Mouse (Mus musculus) brain, embryonic 14.5 days (tissue): ENCODE data around the gene Stam2. TPM values are rescaled to one million over a fixed set of nuclear protein-coding genes. Genes with fewer than 3 reads are reported as not detected.

Source experiments
- DNase-seq: peaks from one replicate; pipeline ENCODE4 v3.0.0-alpha.2; 2011; ENCODE audit warnings: low read depth
- CTCF ChIP-seq: fragments of 200-500 bp; IDR thresholded peaks from 2 replicates; pipeline ENCODE4 v1.5.1; 2012; ENCODE audit warnings: inconsistent platforms, mild to moderate bottlenecking, moderate library complexity, borderline replicate concordance; ENCODE audit not compliant: insufficient read depth, insufficient read length; ENCODE audit errors: extremely low read depth
- POLR2A ChIP-seq: fragments of 200-500 bp; IDR thresholded peaks from 2 replicates; pipeline ENCODE4 v1.6.1; 2012; ENCODE audit warnings: mild to moderate bottlenecking, inconsistent platforms, borderline replicate concordance; ENCODE audit not compliant: poor library complexity, insufficient read depth, insufficient read length, severe bottlenecking; ENCODE audit errors: extremely low read depth
- polyA plus RNA-seq: library from polyadenylated mRNA; depleted of rRNA; stranded (reverse); fragments of >200 nt; gene quantifications from 2 replicates; pipeline ENCODE4 v1.2.3, GENCODE M21; 2012

Stam2 gene
- polyA plus RNA-seq, 1 experiment: 25.9 TPM

GRCm38 (mm10) chr2:52753573-52754317 lies 11.7 kb upstream of the Stam2 start:
- peak; percentile 34 for DNase-seq
- no peak for TF ChIP-seq POLR2A
- no peak for TF ChIP-seq CTCF

- DNase-seq: no peak
- TF ChIP-seq POLR2A (no peak), CTCF (no peak)
These were observed 2.0 kb upstream of the Stam2 start for GRCm38 (mm10) chr2:52744099-52744498.

- peak; percentile 89 for DNase-seq
- peak; percentile 78 for TF ChIP-seq POLR2A
- no peak for TF ChIP-seq CTCF
These were observed 313 bp downstream of the Stam2 start for GRCm38 (mm10) chr2:52741681-52742255.

- no peak for DNase-seq
- TF ChIP-seq CTCF (no peak), POLR2A (no peak)
These were observed 1.5 kb downstream of the Stam2 start for GRCm38 (mm10) chr2:52740596-52740995.

- no peak for TF ChIP-seq POLR2A
- no peak for TF ChIP-seq CTCF
- DNase-seq: no peak
These were observed 7.6 kb downstream of the Stam2 start for GRCm38 (mm10) chr2:52734504-52734903.

- no peak for TF ChIP-seq POLR2A
- no peak for TF ChIP-seq CTCF
These were observed 8.4 kb downstream of the Stam2 start for GRCm38 (mm10) chr2:52733659-52734058.

GRCm38 (mm10) chr2:52732611-52733010 lies 9.5 kb downstream of the Stam2 start:
- DNase-seq: no peak
- TF ChIP-seq CTCF (no peak), POLR2A (no peak)

More at GRCm38 (mm10) chr2:52733659-52734058, 8.4 kb downstream of the Stam2 start:
- DNase-seq: no peak

- TF ChIP-seq CTCF: no peak
- TF ChIP-seq POLR2A: no peak
These were observed 10.1 kb downstream of the Stam2 start for GRCm38 (mm10) chr2:52732001-52732400.

GRCm38 (mm10) chr2:52730891-52731290 lies 11.2 kb downstream of the Stam2 start:
- no peak for TF ChIP-seq POLR2A
- TF ChIP-seq CTCF: no peak
- DNase-seq: peak; percentile 66

More at GRCm38 (mm10) chr2:52732001-52732400, 10.1 kb downstream of the Stam2 start:
- no peak for DNase-seq

GRCm38 (mm10) chr2:52720231-52721025 lies 21.7 kb downstream of the Stam2 start:
- peak; percentile 81 for DNase-seq
- no peak for TF ChIP-seq CTCF
- TF ChIP-seq POLR2A: no peak

- no peak for DNase-seq
- no peak for TF ChIP-seq POLR2A
- no peak for TF ChIP-seq CTCF
These were observed 25.0 kb downstream of the Stam2 start for GRCm38 (mm10) chr2:52717076-52717475.

- DNase-seq: peak; percentile 69
- no peak for TF ChIP-seq POLR2A
- no peak for TF ChIP-seq CTCF
These were observed 26.5 kb downstream of the Stam2 start for GRCm38 (mm10) chr2:52715538-52715937.
